Mouse (Mus musculus): ENCODE data around the gene Dnm3. TPM values are rescaled to one million over a fixed set of nuclear protein-coding genes. Genes with fewer than 3 reads are reported as not detected.

The Dnm3 gene
- total RNA-seq, 2 experiments from 2014 or later = 4.7 to 6.1 TPM

GRCm38 (mm10) chr1:162209010-162209409 is 268.8 kb downstream of the Dnm3 start:
- no peak for DNase-seq

- DNase-seq = no peak
Measured at GRCm38 (mm10) chr1:162207708-162208043, 270.2 kb downstream of the Dnm3 start.

- peak; percentile 64 to 66 for DNase-seq
Measured at GRCm38 (mm10) chr1:162206998-162207707, 270.7 kb downstream of the Dnm3 start.

DNA sequence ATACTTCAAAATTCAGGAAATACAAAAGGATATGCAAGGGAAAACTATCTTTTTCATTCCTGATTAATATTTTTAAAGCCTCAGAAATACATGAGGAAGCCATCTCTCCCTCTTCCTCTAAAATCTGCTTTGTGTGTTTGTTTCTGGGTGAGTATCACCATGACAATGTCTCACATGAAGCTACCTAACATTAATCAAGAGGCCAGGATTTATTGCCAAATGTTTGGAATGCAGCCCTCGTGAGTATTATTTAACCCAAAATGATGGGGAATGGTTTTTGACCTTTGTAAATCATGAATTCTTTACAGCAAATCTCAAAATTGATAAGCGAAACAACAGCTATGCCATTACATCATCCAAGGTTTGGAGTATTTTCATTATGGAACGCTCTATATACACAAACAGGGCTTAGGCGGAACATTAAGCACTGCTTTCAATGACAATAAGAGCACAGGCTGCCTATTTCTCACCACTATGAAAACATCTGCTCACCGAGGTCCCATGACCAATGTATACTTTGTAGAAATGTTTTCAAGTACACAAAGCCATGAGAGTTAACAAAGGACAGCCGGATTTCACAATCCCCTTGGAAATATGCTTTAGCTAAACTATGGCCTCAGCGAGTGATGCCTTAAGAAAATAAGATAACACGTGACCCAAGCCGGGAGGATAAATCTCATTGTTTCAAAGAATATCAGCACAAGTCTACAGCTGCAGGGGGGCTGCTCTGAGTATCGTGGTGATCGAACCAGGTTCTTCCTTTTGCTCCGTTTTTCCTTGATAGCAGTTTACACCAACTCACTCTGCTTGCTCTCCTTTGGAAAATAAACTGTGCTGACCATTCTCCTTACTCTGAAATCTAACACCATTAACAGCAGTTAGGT is 275.1 kb downstream of the Dnm3 start:
- no peak for DNase-seq

- no peak for DNase-seq
Measured at GRCm38 (mm10) chr1:162200446-162200845, 277.4 kb downstream of the Dnm3 start.

GRCm38 (mm10) chr1:162196812-162197680 is 280.8 kb downstream of the Dnm3 start:
- DNase-seq = no peak

DNA sequence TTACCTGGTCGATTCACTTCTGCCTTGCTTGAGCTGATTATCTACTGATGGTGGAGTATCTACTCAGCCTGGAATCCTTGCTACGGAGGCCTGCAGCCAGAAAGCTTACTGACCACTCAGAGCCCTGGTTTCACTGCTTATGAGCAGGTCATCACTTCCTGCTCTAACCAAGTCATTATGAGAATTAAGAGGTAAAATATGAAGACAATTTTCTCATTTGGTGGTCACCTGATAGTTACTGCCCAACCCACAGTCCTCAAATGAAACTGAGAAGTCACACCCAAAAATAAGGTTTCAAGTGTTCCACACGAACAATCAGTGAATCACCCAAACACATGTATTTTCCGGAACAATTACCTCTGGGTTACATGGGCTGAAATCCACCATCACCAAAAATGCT is 289.1 kb downstream of the Dnm3 start:
- no peak for DNase-seq

GRCm38 (mm10) chr1:162187352-162188120 is 290.3 kb downstream of the Dnm3 start:
- peak; percentile 49 for DNase-seq

GRCm38 (mm10) chr1:162186470-162187351 is 291.1 kb downstream of the Dnm3 start:
- peak; percentile 37 to 52 for DNase-seq

- peak; percentile 70 to 73 for DNase-seq
Measured at GRCm38 (mm10) chr1:162184003-162184748, 293.7 kb downstream of the Dnm3 start.

GRCm38 (mm10) chr1:162183438-162183837 is 294.4 kb downstream of the Dnm3 start:
- no peak for DNase-seq

DNA sequence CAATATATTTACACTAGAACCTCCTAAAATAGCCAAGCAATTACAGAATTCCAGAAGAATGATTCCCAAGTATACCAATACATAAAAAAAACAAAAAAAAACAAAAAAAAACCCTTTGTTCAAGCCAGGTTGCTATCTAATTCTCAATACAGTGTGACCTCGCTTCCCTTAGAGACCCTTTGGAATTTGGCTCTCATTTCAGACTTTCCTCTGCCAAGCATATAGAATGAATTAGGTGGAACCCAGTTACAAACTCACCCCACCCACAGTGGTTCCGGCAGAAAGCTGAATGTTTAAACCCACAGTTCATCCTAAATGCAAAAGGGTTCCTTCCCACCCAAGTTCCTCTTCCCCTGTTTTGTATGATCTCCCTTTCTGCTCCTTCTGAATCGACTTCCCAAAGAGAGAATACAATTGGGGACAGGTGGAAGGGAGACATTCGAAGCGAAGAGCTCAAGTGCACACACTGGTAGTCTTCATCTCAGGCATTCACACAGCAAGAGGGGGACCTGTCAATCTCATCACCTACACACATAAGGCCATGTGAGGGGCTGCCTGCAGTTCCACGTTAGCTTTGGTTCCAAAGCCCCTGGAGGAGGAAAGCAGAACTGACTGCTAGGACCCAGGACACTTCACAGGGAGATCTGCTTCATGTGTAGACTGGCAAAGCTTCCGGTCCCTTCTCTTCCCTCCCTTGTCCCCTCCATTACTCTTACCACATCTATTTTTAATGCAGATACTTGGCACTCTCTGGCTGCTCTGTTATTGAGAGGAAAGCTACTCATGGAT is 296.5 kb downstream of the Dnm3 start:
- no peak for DNase-seq

- no peak for DNase-seq
Measured at GRCm38 (mm10) chr1:162180451-162180850, 297.4 kb downstream of the Dnm3 start.

- peak in 1 of 2 experiments; percentile 20 for DNase-seq
Measured at GRCm38 (mm10) chr1:162179401-162179800, 298.4 kb downstream of the Dnm3 start.

DNA sequence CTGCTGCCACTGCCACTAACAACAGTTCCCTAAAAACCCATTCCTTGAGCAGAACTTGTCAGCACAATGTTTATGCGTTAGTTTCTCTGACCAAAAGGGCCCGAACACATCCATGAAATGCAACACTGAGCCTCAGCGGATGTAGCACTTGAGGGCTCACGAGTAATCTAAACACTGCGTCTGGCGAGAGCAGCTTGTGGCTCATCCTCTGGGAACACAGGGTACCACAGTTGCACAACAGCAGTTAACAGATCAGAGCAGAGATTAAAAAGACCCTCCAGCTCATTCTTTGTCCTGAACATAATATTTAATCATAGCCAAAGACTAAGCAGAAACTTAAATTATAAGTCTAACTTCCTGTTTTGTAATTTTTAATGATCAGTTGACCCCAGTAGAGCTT is 305.0 kb downstream of the Dnm3 start:
- no peak for DNase-seq

- DNase-seq = no peak
Measured at GRCm38 (mm10) chr1:162163687-162164484, 313.9 kb downstream of the Dnm3 start.

GRCm38 (mm10) chr1:162162677-162163076 is 315.2 kb downstream of the Dnm3 start:
- DNase-seq = no peak

GRCm38 (mm10) chr1:162162249-162162648 is 315.6 kb downstream of the Dnm3 start:
- DNase-seq = no peak

All from heart, adult 18-20 months (tissue).